Mouse (Mus musculus) megakaryocyte-erythroid progenitor cell, adult 5-6 weeks (primary cell): ENCODE data around the gene Abhd18. TPM values are rescaled to one million over a fixed set of nuclear protein-coding genes. Genes with fewer than 3 reads are reported as not detected.
"Not testable (repeated sequence)": the region's sequence is repeated elsewhere in the genome, so short reads cannot be mapped to it uniquely, and the experiment has no call there.

Experiments used
- ATAC-seq: replicated peaks from 2 replicates; pipeline ENCODE4 v1.8.0; 2016; ENCODE audit warnings: mild to moderate bottlenecking, inconsistent platforms; ENCODE audit not compliant: severe bottlenecking, poor library complexity, low FRiP score, low TSS enrichment
- total RNA-seq, 2 experiments: library from RNA; stranded (forward) in 1 of 2; stranded (reverse) in 1 of 2; fragments of 200-1000, 215-1000 nt in 1 of 2; fragments of >200 nt in 1 of 2; fragmentation: Nextera tagmentation in 1 of 2; gene quantifications; 2 replicates each; pipeline ENCODE4 v1.2.3; 2014 to 2017

Abhd18 gene
- total RNA-seq (2014; fragmentation: Nextera tagmentation) (6.1 and 7.0 TPM in 2 replicates), total RNA-seq (2017) (3.6 and 10.6 TPM in 2 replicates)

- not testable (repeated sequence) for ATAC-seq
These were observed at the start of gene Abhd18 for GRCm38 (mm10) chr3:40846957-40847017. Gene Abhd18, plus strand, starts transcription at chr3:40846970.

DNA sequence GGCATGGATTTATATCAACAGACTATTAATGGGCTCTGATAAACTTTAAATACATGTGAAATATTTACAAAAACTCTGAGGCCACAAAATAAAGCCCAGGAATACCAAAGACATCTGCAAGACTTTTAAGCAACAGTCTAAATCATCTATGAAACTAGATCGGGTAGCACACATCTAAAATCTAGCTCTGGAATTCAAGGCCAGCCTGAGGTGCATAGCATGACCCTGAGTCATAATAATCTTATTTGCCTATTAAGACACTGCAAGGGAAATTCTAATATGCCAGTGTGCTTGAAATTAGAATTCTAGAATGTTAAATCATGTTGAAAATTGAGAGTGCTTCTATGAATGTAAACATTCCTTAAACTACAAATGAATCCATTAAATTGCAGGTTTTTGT is 48.7 kb upstream of the Abhd18 start:
- no peak for ATAC-seq

- ATAC-seq = peak; percentile 80
These were observed 48.3 kb upstream of the Abhd18 start for GRCm38 (mm10) chr3:40798500-40798899.

DNA sequence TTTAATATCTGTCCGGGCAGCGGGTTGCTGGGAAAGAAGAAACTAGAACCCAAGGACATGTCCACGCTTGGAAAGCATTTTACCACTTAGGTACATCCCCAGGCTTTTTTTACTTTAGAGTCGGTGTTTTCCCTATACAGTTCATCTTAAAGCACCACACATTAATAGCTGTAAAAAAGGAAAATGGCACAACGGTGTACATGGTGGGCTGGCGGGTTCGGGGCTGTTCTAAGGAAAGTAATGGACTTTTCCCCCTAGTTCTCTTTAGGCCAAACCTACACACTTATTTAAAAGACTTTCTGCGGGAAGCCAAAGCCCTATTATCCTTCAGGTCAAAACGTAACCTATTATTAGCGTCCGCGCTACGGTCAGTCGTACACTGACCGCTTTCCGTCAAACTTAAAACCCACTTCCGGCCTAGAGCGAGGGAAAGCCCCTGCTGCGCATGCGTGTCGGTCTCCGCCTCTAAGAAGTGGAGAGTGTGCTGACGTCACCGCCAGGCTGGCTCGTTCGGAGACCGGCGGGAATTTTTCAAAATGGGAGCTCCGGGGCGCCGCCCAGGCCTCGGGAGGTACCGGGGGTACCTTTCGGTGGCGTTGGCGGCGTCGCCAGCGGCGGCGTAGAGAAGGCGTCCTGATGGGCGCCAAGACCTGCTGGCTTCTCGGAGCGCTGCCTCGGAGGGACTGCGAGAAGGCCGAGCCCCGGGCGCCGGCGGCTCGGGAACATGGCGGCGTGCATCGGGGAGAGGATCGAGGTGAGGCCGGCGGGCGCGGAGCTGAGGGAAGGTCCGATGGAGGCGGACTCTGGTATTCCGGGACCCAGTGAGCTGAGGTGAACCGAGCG is 47.0 kb upstream of the Abhd18 start, which contains the start of gene Plk4:
Gene Plk4 (plus strand): TSS at position 490 of the 843 bp plus-strand sequence.
- peak; percentile 87 for ATAC-seq

GRCm38 (mm10) chr3:40800373-40800823 is 46.4 kb upstream of the Abhd18 start:
- peak; percentile 60 for ATAC-seq

- no peak for ATAC-seq
These were observed 39.9 kb upstream of the Abhd18 start for GRCm38 (mm10) chr3:40806871-40807270.

DNA sequence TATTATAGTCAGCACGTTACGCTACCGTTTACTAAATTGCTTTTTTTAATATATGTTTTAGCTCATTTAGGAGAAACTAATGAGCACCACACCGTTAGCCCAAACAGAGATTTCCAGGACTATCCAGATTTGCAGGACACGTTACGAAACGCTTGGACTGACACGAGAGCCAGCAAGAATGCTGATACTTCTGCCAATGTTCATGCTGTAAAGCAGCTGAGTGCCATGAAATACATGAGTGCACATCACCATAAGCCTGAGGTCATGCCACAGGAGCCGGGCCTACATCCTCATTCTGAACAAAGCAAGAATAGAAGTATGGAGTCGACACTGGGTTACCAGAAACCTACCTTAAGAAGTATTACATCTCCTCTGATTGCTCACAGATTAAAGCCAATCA is 38.1 kb upstream of the Abhd18 start:
- no peak for ATAC-seq

DNA sequence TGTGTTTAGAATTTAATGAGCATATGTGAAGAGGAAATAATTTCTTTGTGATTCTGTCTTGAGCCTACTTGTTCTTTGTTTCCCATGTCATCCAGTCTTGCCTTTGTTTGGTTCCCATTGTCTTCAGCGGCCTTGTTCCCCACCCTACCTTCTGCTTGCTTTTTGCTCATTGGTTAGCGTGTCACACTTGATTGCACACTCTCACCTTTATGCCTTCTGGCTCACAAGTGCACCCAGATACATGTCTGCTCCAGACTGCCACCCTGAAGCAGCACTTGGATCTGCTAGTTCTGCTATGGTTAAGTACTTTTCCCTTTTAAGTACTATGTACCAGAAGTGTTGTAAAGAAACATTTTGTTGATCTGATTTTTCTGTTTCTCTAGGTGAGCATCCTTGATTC is 36.9 kb upstream of the Abhd18 start:
- ATAC-seq = no peak

DNA sequence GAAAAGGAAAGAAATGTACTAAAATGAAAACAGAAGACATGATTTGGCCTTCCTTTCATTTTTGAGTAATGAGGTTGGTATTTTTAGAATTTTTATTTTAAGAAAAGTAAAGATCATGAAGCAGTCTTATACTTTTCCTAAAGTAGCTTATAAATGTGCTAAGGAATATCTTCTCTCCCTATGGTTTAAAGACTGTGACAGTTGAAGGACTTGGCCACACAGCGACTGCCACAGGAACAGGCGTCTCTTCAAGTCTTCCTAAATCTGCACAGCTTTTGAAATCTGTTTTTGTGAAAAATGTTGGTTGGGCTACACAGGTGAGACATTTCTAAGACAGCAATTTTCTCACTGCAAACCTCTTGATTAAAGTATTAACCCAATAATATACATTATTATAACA is 33.5 kb upstream of the Abhd18 start:
- no peak for ATAC-seq

DNA sequence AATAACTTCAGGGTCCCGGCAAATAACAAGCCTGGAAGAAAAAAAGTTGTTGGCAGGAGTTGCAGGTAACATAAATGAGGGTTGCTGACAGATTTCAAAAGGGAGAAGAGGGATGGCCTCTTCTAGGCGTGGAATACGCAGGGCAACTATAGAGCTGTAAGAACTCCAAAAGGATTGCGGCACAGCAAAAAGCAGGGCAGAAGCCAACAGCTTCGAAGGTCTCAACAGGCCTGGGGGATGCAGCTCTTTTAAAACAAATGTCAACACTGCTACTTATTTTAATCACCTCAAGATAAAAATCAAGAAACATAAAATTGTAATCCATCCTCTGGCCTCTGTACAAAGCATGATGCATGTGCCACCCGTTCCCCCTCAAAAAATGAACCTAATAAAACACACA is 1.2 kb upstream of the Abhd18 start:
- not testable (repeated sequence) for ATAC-seq

DNA sequence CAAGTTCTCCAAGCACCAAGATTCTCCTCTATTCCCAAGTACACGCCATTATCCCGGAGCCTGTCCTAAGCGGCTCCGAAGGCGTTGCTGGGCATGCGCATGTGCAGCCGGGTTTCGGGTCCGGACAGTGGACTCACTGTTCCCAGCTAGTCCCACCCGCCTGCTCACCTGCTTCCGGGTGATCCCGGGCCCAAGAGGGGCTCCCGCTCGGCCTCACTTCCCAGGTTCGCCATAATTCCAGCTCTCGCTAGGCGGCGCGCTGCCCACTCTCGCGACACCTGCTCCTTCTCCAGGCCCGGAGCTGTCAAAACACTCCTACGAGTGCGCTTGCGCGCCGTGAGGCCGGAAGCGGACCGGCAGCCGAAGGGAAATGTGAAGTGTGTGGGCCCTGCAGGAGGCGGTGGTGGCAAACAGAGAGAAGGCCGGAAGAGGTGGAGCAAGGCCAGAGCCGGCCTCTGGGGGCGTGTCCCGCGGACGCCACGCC is 255 bp upstream of the Abhd18 start, which contains the start of gene Mfsd8:
Gene Mfsd8 (minus strand): TSS at position 414 of the 484 bp plus-strand sequence.
- ATAC-seq = peak; percentile 98

GRCm38 (mm10) chr3:40847018-40847417 is 248 bp downstream of the Abhd18 start:
- peak; percentile 62 for ATAC-seq

DNA sequence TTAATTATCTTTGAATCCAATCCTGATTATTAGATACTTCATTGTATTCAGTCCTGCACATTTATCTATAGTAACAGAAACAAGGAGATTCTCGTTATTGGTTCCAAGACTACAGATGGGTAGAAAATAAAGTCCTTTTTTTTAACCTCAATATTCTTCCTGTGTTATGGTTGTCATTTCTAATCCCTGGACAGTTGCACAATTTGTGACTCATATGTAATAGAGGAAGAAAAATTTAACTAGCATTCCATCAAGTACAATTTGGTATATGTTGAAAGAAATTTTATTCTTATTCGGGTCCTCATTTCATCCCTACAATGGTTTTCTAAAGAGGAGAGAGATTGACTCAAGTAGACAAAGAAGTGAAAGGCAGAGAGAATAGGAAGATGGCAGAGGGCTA is 1.2 kb downstream of the Abhd18 start:
- ATAC-seq = not testable (repeated sequence)

- ATAC-seq = not testable (repeated sequence)
These were observed 6.5 kb downstream of the Abhd18 start for GRCm38 (mm10) chr3:40853123-40853738.

DNA sequence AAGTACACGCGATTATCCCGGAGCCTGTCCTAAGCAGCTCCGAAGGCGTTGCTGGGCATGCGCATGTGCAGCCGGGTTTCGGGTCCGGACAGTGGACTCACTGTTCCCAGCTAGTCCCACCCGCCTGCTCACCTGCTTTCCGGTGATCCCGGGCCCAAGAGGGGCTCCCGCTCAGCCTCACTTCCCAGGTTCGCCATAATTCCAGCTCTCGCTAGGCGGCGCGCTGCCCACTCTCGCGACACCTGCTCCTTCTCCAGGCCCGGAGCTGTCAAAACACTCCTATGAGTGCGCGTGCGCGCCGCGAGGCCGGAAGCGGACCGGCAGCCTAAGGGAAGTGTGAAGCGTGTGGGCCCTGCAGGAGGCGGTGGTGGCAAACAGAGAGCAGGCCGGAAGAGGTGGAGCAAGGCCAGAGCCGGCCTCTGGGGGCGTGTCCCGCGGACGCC is 47.1 kb downstream of the Abhd18 start:
- ATAC-seq = peak; percentile 98

GRCm38 (mm10) chr3:40894336-40894735 is 47.6 kb downstream of the Abhd18 start:
- peak; percentile 62; the same call in 1 of the 2 replicates for ATAC-seq

DNA sequence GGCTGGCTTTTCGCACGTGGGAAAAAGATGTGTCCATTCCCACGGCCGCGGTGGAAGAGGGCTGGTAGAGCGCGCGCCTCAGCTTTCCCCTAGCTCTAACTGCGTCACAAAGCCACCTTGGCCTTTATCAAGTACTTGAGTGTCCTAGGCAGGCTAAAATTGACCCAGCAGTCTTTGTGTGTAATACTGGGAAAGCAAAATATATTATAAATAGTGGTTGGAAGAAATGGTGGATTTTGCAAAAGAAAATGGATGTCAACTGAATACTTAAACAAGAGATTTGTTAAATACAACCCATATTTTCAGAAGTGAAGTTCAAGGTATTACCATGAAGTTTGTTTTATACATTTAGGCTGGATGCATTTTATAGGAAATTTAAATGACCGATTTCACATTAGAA is 55.7 kb downstream of the Abhd18 start, which contains the start of gene 1700034I23Rik:
Gene 1700034I23Rik (minus strand): TSS at position 101 of the 400 bp plus-strand sequence.
- ATAC-seq = not testable (repeated sequence)

DNA sequence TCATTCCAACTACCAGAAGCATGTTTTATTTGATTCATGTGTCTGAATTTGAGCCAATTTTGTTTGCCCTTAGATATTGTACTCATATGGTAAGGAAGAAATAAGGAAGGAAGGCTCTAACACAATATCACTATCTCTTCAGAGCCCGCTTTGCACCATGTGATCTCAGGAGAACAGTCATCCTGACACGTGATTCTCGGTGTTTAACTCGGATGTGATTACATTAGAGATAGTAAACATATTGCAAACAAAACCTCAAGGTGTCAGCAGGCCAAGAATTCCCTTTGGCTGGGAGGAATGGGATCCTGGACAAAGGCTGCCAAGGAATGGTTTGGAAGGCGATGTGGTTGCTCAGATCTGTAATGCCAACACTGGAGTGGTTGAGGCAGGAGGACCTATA is 91.4 kb downstream of the Abhd18 start:
- no peak for ATAC-seq

- ATAC-seq = no peak
These were observed 91.8 kb downstream of the Abhd18 start for GRCm38 (mm10) chr3:40938592-40938991.

DNA sequence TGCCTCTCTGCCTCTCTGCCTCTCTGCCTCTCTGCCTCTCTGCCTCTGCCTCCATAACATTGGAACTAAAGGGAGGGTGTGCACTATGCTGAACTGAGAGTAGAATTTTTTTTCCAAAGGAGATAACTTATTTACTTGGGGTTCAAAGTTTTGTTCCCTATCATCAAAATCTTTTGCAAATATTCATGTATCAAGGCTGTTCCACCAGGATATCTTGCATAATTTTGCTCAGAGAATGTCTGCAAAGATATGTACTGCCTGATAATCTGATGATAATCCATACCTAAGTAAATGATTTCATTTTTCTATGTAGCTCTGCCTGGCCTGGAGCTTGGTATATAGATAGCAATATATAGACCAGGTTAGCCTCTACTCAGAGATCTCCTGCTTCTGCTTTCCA is 92.2 kb downstream of the Abhd18 start:
- ATAC-seq = no peak
